Mouse (Mus musculus) hematopoietic stem cell, adult 5-6 weeks (primary cell): ENCODE measurements around the gene Alppl2. TPM values are rescaled to one million over a fixed set of nuclear protein-coding genes. Genes with fewer than 3 reads are reported as not detected.

ENCODE experiments used
- ATAC-seq, 2 experiments: fragments of 125-278 bp in 1 of 2; replicated peaks in 1 of 2; 2 replicates each; pipeline ENCODE4 v1.8.0; 2016 to 2017; ENCODE audit warnings: inconsistent platforms in 2 of 2, mild to moderate bottlenecking in 2 of 2, moderate number of reproducible peaks in 2 of 2, low read depth in 1 of 2, moderate TSS enrichment in 1 of 2; ENCODE audit not compliant: low FRiP score in 2 of 2, poor library complexity in 2 of 2, severe bottlenecking in 2 of 2, insufficient read depth in 1 of 2, low TSS enrichment in 1 of 2
- total RNA-seq: library from RNA; stranded (forward); fragments of 172-1452, 232-1000 nt; gene quantifications from 2 replicates; pipeline ENCODE4 v1.2.3, GENCODE M21; 2017

Gene Alppl2
- not detected in 2 replicates for total RNA-seq

DNA sequence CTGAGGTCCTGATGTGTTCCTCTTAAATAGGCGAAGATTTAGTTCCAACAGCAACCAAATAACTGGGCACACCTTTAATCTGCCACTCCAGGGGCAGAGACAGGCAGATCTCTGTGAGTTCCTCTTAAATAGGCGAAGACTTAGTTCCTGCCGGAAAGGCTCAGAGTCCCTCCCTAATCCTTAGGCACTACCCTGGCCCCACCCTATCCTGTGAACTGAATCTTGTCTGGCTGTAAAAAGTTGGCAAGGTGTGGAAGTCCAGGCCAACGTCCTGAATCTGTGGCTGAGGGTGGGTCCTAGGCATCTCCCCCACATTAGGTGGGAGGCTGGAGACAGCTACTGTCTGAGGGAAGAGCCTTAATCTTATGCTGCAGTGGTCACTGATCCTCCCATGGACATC lies at the start of gene Alppl2:
Gene Alppl2 (minus strand): TSS at position 101 of the 400 bp plus-strand sequence.
- no peak for ATAC-seq

DNA sequence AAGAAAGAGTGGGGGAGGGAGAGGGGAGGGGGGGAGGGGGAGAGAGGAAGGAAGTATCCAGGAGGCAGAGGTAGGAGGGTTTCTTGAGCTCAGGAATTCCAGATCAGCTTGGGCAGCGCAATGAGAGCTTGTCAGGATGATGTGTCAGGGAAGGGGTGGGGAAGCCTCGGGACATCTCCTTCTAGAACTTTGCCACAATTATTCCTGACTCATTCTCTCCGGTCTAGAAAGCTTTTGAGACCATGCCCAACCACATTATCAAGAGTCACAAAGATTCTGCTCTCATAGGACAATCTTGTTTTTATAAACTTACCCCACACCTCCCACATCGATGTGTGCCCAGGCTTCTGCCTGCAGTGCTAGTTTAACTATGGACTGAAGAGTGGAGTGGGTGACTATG lies 42.1 kb upstream of the Alppl2 start:
- ATAC-seq = no peak

DNA sequence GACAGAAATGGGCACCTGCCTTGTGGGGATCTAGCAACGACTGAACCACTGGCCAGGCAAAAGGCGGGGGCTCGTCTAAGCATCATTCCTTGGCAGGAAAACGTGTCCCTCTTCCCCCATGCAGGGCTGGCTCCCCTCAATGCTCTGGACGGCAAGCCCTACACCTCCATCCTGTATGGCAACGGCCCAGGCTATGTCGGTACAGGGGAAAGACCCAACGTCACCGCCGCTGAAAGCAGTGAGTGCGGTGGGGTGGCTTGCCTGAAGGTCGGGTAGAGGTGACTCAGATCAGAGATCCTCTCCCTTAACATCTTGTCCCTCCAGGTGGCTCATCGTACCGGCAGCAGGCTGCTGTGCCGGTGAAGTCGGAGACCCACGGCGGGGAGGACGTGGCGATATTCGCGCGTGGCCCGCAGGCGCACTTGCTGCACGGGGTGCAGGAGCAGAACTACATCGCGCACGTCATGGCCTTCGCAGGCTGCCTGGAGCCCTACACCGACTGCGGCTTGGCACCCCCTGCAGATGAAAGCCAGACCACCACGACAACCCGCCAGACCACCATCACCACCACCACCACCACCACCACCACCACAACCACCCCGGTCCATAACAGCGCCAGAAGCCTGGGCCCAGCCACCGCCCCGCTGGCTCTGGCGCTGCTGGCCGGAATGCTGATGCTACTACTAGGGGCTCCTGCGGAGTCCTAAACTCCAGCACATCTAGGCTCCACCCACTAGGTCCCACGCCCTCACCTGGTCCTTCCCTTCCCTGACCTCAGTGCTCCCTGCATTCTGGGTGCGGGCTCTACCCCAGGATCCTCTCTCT lies 37.7 kb upstream of the Alppl2 start:
- ATAC-seq = peak; percentile 27 to 43; a peak in 2 of 4 replicates

DNA sequence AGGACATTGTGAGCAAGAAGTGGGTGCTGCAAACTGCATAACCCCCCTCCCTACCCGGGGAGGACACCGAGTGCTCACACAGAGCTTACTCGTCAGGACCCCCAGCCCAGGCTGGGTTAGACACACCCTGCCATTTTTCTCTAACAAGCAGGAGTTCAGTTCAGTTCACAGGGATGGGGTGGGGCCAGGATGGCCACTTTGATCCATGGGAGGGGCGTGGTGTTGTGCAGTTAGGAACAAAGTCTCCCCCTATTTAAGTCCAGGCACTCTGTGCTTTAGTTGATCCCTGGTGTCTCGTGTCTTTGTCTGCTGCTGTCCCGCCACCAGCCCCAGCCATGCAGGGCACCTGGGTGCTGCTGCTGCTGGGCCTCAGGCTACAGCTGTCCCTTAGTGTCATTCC lies 34.9 kb upstream of the Alppl2 start, which contains the start of gene Akp3:
Gene Akp3 (plus strand): TSS at position 301 of the 400 bp plus-strand sequence.
- no peak for ATAC-seq

DNA sequence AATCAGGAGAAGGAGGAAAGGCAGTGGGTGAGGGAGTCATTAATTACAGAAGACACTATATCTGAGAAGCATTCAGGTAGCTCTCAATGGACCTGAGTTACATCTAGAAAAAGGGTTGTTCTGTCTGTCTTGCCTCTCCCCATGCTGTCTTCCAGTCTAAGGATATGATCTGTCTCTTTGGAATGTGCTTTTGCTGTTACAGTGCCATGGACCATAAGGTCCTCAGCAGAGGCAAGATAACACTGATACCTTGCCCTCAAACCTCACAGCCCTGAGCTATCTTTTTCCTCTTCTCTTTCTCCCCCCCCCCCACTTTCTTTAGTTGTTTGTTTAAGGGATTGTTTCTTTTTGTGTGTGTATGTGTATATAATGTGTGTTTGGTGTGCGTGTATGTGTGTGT lies 25.1 kb upstream of the Alppl2 start:
- ATAC-seq = no peak

DNA sequence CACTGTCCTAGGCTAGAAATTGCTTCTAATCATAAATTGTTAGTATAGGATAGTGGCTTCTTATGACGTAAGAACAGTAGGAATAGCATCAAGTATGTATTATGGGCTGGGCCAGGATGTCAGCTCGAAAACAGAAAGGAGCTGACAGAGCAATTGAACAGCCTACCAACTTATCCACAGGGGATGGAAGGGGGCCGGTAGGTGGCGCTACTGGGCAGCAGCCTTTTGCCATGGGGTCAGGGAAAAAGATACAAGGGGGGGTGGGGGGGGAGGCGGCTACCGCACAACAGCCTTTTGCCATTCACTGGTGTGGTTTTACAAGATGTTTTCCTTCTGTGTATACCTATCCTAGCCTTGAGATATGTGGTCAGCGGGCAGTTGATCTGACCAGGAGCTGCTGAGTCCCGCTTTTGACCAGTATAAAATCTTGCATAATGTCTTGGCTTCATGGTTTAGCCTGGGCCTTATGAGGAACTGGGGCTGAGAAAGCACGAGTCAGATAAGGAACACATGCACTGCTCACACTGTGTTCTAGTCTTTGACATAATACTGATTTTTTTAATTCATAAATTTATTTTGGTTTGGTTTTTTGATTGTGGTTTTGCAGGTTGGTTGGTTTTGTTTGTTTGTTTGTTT lies 22.1 kb upstream of the Alppl2 start:
- no peak for ATAC-seq

DNA sequence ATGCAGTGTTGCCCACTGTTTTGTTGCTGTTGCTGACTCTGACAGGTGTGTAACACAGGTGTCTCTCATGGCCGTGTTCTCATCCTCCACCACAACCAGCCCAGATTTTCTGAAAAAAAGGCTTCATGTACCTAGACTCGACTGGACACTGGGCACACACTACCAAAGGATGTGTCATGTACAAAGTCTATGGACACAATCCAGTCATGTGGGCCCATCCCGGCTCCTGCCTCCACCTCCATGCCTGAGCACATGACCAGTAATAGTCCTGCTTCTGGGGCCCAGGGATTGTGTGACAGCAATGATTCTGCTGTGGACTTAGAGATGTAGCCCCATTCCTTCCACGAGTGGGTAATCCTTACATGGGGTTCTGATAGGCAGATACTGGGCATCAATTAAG lies 18.8 kb upstream of the Alppl2 start:
- ATAC-seq = no peak

DNA sequence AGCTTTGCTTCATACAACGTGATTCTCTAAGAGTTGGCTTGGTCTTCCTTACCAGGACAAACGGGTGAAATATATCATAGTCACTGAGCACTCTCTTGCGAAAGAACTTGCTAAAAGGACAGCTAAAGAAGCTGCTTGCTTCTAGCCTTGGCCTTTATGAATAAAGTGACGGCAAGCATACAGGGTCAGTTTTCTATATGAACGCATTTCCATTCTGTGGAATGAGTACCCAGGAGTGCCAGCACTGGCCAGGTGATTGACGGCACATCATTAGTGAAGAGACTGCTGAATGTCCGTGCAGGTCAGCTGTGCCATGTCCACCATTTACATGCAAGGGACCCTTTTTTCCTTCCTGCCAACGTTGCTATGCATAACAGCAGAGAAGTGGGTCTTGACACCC lies 16.8 kb upstream of the Alppl2 start:
- no peak for ATAC-seq

DNA sequence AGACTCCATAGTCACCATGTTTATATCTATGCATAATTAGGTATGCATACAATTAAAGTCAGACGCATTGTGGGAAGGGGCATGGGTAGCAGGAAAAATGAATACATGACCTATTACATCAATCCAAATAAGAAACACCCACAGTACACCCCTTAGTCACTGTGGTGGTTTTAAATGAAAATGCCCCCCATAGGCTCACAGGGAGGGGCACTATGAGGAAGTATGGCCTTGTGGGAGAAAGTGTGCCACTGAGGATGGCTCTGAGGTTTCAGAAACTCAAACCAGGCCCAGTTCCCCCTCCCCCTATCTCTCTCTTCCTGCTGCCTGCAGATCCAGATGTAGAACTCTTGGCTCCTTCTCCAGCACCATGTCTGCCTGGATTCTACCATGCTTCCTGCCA lies 14.2 kb upstream of the Alppl2 start:
- no peak for ATAC-seq

DNA sequence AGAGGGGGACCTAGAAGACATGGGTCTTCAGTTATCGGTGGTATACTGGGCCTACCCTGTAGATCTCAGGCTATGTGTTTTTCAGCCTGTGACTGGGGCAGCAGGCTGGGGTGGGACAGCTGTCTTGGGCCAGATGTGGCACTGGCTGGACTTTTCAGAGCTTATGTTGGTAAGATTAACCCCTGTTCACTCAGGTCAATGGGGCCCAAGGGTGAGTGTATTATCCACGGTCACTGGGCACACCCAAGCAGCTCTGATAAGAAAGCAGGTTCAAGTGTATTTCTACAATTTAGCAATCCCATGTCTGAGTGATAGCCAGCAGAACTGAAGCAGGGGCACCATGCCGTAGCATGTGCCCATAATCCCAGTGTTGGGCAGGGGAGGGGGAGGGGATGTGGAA lies 12.4 kb upstream of the Alppl2 start:
- no peak for ATAC-seq

DNA sequence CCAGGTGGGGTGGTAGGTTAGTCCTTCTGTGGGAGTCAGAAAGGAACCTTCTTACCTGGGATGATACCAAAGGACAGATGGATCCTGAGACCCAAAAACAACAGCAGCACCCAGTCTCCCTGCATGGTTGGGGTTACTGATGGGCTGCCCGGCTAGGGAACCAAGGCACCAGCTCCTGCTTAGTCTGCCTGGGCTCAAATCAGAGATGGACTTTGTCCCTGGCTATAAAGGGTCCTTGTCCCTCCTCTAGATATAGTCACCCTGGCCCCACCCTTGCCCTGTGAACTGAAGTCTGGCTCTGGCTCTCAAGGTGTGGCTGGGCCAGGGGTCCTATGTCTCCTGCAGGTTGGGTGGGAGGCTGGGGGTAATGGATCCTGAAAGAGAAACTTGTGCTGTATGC lies 11.7 kb upstream of the Alppl2 start, which contains the start of gene Alpi:
Gene Alpi (minus strand): TSS at position 196 of the 400 bp plus-strand sequence.
- no peak for ATAC-seq

DNA sequence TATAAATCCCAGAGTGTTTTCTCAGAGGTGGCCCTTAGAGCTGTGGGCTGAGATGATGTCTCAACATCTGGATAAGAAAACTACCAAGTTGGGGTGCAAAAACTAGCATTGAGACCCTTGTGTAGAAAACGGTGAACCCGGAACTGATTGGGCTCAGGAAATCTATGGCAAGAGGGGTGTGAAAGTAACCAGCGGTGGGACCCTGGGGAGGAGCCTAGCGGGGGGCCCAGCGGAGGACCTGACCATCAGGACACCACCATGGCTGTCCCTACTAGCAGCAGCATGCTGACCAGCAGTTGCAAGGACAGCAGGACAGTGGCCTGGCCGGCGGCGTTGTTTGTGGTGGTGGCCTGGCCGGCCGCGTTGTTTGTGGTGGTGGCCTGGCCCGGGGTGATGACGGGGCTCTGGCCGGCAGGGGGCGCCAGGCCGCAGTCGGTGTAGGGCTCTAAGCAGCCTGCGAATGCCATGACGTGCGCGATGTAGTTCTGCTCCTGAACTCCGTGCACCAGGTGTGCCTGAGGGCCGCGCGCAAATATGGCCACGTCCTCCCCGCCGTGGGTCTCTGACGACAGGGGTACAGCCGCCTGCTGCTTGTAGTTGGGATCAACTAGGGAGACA lies 8.7 kb upstream of the Alppl2 start:
- ATAC-seq = peak; percentile 71 to 73

DNA sequence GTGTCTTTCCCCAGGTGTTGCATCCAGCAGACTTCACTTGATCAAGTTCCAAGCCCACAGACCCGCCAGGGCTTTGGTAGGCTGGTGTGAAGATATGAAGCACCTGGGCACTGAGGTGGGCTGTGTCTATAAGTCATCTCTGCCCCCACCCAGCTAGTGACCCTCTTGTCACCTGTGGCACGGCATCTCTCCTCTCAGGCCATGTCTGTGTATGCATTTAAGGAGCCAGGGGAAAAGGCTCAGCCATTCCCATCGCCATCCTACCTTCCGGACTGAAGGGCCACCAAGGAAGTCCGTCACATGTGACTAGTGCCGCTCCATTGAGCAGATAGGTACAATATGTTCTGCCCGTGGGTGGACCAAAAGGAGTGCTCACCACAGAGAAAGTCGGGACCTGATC lies 5.9 kb upstream of the Alppl2 start:
- no peak for ATAC-seq

DNA sequence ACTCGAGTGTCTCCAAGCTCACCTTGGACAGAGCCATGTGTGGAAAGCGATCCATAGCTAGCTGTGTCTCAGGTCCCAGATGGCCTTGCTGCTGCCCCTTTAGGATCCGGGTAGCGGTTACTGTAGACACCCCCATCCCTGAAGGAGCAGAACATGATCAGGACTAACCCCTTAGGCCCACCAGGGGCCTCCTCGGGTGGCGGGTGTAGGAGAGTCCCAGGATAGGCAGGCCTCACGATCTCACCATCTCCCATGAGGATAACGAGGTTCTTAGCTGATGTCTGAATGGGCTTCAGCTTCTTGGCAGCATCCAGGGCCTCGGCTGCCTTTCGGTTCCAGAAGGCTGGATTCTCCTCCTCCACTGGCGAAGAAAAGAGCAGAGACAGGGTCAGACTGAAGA lies 477 bp downstream of the Alppl2 start:
- ATAC-seq = no peak

DNA sequence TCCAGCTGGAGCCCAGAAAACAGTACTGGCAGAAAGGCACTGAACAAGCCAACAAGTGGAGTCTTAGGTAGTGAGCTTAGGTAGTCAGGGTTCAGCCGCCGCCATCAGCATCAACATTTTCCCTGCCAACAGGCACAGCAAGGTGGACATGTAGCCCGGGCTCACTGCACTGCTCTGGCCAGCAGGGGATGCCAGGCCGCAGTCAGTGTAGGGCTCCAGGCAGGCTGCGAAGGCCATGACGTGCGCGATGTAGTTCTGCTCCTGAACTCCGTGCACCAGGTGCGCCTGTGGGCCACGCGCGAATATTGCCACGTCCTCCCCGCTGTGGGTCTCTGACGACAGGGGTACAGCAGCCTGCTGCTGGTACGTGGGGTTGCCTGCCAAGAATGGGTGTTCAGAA lies 2.8 kb downstream of the Alppl2 start:
- 0 out of 4 replicates have a peak, but pooled peaks of 1 of the 2 experiments have one; percentile 17 for ATAC-seq

DNA sequence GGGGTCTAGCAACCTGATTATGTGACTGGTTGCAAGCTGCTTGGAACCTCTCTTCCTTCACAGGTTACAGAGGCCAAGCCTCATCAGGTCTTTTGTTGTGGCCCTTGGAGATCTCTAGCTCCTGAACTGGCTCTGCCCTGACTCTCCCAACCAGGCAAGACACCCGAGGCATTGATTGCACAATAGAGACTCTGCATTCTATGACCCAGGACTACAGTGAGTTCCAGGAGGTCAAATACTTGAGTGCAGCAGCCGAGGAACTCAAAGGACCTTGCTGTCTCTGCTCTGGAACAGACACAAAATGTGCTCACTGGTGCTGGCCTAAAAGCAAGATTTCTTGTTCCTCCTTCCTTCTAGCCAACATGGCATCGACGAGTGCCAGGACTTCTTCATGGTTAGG lies 3.5 kb downstream of the Alppl2 start:
- ATAC-seq = no peak

DNA sequence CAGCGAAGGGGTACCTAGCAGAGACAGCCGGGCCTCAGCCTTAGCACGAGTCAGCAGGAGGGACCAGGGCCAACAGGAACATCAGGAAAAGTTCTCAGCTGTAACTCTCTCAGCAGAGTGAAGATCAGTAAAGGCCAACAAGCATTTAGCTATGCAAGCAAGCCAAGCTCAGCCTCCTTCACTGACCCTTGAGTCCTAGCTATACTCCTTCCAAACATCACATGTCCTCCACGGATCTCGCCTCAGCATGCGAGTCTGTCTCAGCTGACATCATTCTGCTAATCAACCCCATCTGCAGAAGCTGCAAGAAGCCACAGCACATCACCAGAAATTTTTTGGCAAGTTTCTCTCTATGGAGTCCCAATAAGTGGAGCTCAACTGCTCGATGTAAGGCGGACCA lies 16.0 kb downstream of the Alppl2 start:
- no peak for ATAC-seq

DNA sequence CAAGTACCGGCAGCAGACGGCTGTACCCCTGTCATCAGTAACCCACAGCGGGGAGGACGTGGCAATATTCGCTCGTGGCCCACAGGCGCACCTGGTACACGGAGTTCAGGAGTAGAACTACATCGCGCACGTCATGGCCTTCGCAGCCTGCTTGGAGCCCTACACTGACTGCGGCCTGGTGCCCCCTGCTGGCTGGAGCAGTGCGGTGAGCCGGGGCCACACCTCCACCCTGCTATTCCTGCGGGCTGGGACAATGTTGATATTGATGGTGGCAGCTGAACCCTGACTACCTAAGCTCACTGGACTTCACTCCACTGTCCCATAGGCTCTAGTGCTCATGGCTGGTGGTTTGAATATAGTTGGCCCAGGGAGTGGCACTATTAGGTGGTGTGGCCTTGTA lies 19.0 kb downstream of the Alppl2 start:
- ATAC-seq = peak; percentile 72 to 77
